Mouse (Mus musculus) embryonic fibroblast, embryonic 13.5 days (primary cell): ENCODE measurements around the gene Exoc6b.

Source experiments
- CTCF ChIP-seq: IDR thresholded peaks from 2 replicates; pipeline ENCODE4 v1.5.1; 2011; ENCODE audit warnings: mild to moderate bottlenecking, control low read depth, low read length, moderate library complexity, borderline replicate concordance; ENCODE audit not compliant: insufficient read depth
- POLR2A ChIP-seq: IDR thresholded peaks from 2 replicates; pipeline ENCODE4 v1.6.1; 2011; ENCODE audit warnings: low read depth, mild to moderate bottlenecking, control low read depth, low read length, moderate library complexity

- no peak for TF ChIP-seq POLR2A
- TF ChIP-seq CTCF: no peak
These were observed 394.4 kb downstream of the Exoc6b start for GRCm38 (mm10) chr6:84674936-84675335.
